Mouse (Mus musculus) cerebellum, postnatal 25 days (tissue): ENCODE data around the gene Mllt10.
"Not testable (repeated sequence)": the region's sequence is repeated elsewhere in the genome, so short reads cannot be mapped to it uniquely, and the experiment has no call there.

ENCODE experiments used
- DNase-seq, 2 experiments: peaks; one replicate each; pipeline ENCODE4 v3.0.0; 2021; ENCODE audit warnings: mixed read lengths in 2 of 2

Mllt10 gene

GRCm38 (mm10) chr2:18051831-18052170 is 3.2 kb upstream of the Mllt10 start:
- DNase-seq, result no peak

- DNase-seq, result no peak
Measured at GRCm38 (mm10) chr2:18052581-18052980, 2.5 kb upstream of the Mllt10 start.

GRCm38 (mm10) chr2:18053243-18053950 is 1.6 kb upstream of the Mllt10 start:
- DNase-seq, result no peak

GRCm38 (mm10) chr2:18053951-18054530 is 996 bp upstream of the Mllt10 start:
- DNase-seq, result peak in 1 of 2 experiments; percentile 30

- peak in 1 of 2 experiments; percentile 98 for DNase-seq
Measured at GRCm38 (mm10) chr2:18055929-18056785, 1.1 kb downstream of the Mllt10 start.

- DNase-seq, result peak in 1 of 2 experiments; percentile 96
Measured at GRCm38 (mm10) chr2:18056786-18057255, 1.8 kb downstream of the Mllt10 start.

GRCm38 (mm10) chr2:18057336-18058145 is 2.5 kb downstream of the Mllt10 start:
- peak; percentile 76 to 81 for DNase-seq

GRCm38 (mm10) chr2:18058146-18058708 is 3.2 kb downstream of the Mllt10 start:
- no peak for DNase-seq

- DNase-seq, result no peak
Measured at GRCm38 (mm10) chr2:18059063-18059462, 4.0 kb downstream of the Mllt10 start.

GRCm38 (mm10) chr2:18059891-18060290 is 4.9 kb downstream of the Mllt10 start:
- no peak for DNase-seq

GRCm38 (mm10) chr2:18060396-18060795 is 5.4 kb downstream of the Mllt10 start:
- DNase-seq, result no peak

- DNase-seq, result peak in 1 of 2 experiments; percentile 85
Measured at GRCm38 (mm10) chr2:18063763-18064251, 8.8 kb downstream of the Mllt10 start.

GRCm38 (mm10) chr2:18064356-18064858 is 9.4 kb downstream of the Mllt10 start:
- DNase-seq, result peak; percentile 93 to 96

- DNase-seq, result peak; percentile 86 to 92
Measured at GRCm38 (mm10) chr2:18064941-18065707, 10.1 kb downstream of the Mllt10 start.

GRCm38 (mm10) chr2:18065708-18066030 is 10.6 kb downstream of the Mllt10 start:
- no peak for DNase-seq

GRCm38 (mm10) chr2:18066436-18066835 is 11.4 kb downstream of the Mllt10 start:
- DNase-seq, result no peak

GRCm38 (mm10) chr2:18068071-18068796 is 13.2 kb downstream of the Mllt10 start:
- no peak for DNase-seq

- no peak for DNase-seq
Measured at GRCm38 (mm10) chr2:18071947-18072346, 16.9 kb downstream of the Mllt10 start.

GRCm38 (mm10) chr2:18080182-18080860 is 25.3 kb downstream of the Mllt10 start:
- peak; percentile 44 to 73 for DNase-seq

GRCm38 (mm10) chr2:18087695-18088094 is 32.7 kb downstream of the Mllt10 start:
- DNase-seq, result not testable (repeated sequence)
